Mouse (Mus musculus) embryonic facial prominence, embryonic 11.5 days (tissue): ENCODE data around the gene Hif3a. TPM values are rescaled to one million over a fixed set of nuclear protein-coding genes. Genes with fewer than 3 reads are reported as not detected.

Source experiments
- ATAC-seq: fragments of 200-750 bp; cut with Nextera tagmentation; replicated peaks from 2 replicates; pipeline ENCODE4 v1.8.0; 2017; ENCODE audit warnings: low read depth; ENCODE audit not compliant: insufficient number of reproducible peaks, low FRiP score, low TSS enrichment
- DNase-seq: peaks from one replicate; pipeline ENCODE4 v3.0.0-alpha.2; 2015; ENCODE audit warnings: low spot score
- H3K27ac ChIP-seq: fragments of 300-500 bp; sonication (generic); replicated peaks from 2 replicates; pipeline ENCODE4 v1.5.1; 2014; ENCODE audit warnings: mild to moderate bottlenecking, low read depth, low read length, control low read depth
- H3K27me3 ChIP-seq: fragments of 300-500 bp; sonication (generic); 2 replicates; pipeline ENCODE4 v1.6.1; 2014; ENCODE audit warnings: mild to moderate bottlenecking, low read length, moderate library complexity, mixed read lengths; ENCODE audit not compliant: control insufficient read depth, insufficient read depth
- H3K36me3 ChIP-seq: fragments of 300-500 bp; sonication (generic); replicated peaks from 2 replicates; pipeline ENCODE4 v1.6.1; 2014; ENCODE audit warnings: low read depth, mild to moderate bottlenecking, low read length, moderate library complexity, mixed read lengths; ENCODE audit not compliant: control insufficient read depth, insufficient read depth
- H3K4me1 ChIP-seq: fragments of 300-500 bp; sonication (generic); 2 replicates; pipeline ENCODE4 v1.6.1; 2014; ENCODE audit warnings: low read length, mixed read lengths; ENCODE audit not compliant: control insufficient read depth, insufficient read depth
- H3K4me2 ChIP-seq: fragments of 300-500 bp; sonication (generic); 2 replicates; pipeline ENCODE4 v1.6.1; 2014; ENCODE audit warnings: low read depth, mild to moderate bottlenecking, control low read depth, low read length, moderate library complexity
- H3K4me3 ChIP-seq: fragments of 300-500 bp; sonication (generic); 2 replicates; pipeline ENCODE4 v1.5.1; 2014; ENCODE audit warnings: low read depth, low read length, control low read depth
- H3K9ac ChIP-seq: fragments of 300-500 bp; sonication (generic); replicated peaks from 2 replicates; pipeline ENCODE4 v1.6.1; 2014; ENCODE audit warnings: mild to moderate bottlenecking, control low read depth, low read length
- H3K9me3 ChIP-seq: fragments of 300-500 bp; sonication (generic); replicated peaks from 2 replicates; pipeline ENCODE4 v1.6.1; 2016; ENCODE audit warnings: mild to moderate bottlenecking, low read length, inconsistent platforms, mixed read lengths; ENCODE audit not compliant: control insufficient read depth
- WGBS: fragments of 180-500 bp; shearing (Covaris S2); extraction: QIAGEN DNeasy Blood & Tissue Kit; methylation state at CpG from one replicate; pipeline ENCODE4 v1.1.7; 2014; 5-methylcytosine and 5-hydroxymethylcytosine counted together
- polyA plus RNA-seq: library from polyadenylated mRNA; unstranded; fragments of >200 nt; fragmentation: Nextera tagmentation; extraction: Ambion mirVana; gene quantifications from 2 replicates; pipeline ENCODE4 v1.2.1, GENCODE M21; 2014

The Hif3a gene
- polyA plus RNA-seq, 1 experiment from 2014 or later = 6.7 TPM

- Histone ChIP-seq H3K4me2 (no peak overlapping the region), H3K4me3 (no peak overlapping the region), H3K9ac (no peak overlapping the region), H3K27me3 (no peaks in the 10 kb centered on the region), H3K4me1 (peaks cover 3% of the 10 kb centered on the region), H3K27ac (peak overlapping the region; percentile 38; the same call in 1 of the 2 replicates), H3K9me3 (no peaks in the 10 kb centered on the region; the same call in 1 of the 2 replicates), H3K36me3 (no peaks in the 10 kb centered on the region)
- DNase-seq = peak; percentile 48
- 31% methylated on average over 15 of the region's 15 CpGs for WGBS
- no peak for ATAC-seq
Observed at GRCm38 (mm10) chr7:16990006-16990744, 72.1 kb downstream of the Hif3a start.

GRCm38 (mm10) chr7:16988405-16988804 lies 73.8 kb downstream of the Hif3a start:
- ATAC-seq = no peak
- WGBS = 40% methylated on average over 3 of the region's 3 CpGs
- no peak overlapping the region for H3K27ac ChIP-seq

GRCm38 (mm10) chr7:16987541-16988149 lies 74.6 kb downstream of the Hif3a start:
- Histone ChIP-seq H3K9ac (no peak overlapping the region), H3K27ac (peak overlapping the region; percentile 28; the same call in 1 of the 2 replicates), H3K4me3 (no peak overlapping the region), H3K27me3 (no peaks in the 10 kb centered on the region), H3K4me1 (peaks cover 7% of the 10 kb centered on the region; the same call in 1 of the 2 replicates), H3K36me3 (no peaks in the 10 kb centered on the region), H3K4me2 (no peak overlapping the region), H3K9me3 (no peaks in the 10 kb centered on the region; the same call in 1 of the 2 replicates)
- ATAC-seq (no peak), DNase-seq (no peak)
- WGBS = 45% methylated on average over 7 of the region's 7 CpGs

More at GRCm38 (mm10) chr7:16988405-16988804, 73.8 kb downstream of the Hif3a start:
- Histone ChIP-seq H3K4me1 (no peaks in the 10 kb centered on the region; the same call in 1 of the 2 replicates), H3K36me3 (no peaks in the 10 kb centered on the region), H3K9ac (no peak overlapping the region), H3K9me3 (no peaks in the 10 kb centered on the region; the same call in 1 of the 2 replicates), H3K4me3 (no peak overlapping the region), H3K4me2 (no peak overlapping the region), H3K27me3 (no peaks in the 10 kb centered on the region)
- DNase-seq = peak; percentile 71

GRCm38 (mm10) chr7:16982859-16983568 lies 79.2 kb downstream of the Hif3a start, which contains the start of gene Gm42372:
Gene Gm42372 (plus strand): TSS chr7:16983086.
- Histone ChIP-seq H3K27ac (no peak within 1 kb of the TSS), H3K4me2 (peak within 1 kb of the TSS; percentile 47), H3K9me3 (no peaks in the 10 kb centered on the region), H3K4me1 (peaks cover 8% of the 10 kb centered on the region; the same call in 1 of the 2 replicates), H3K36me3 (no peaks in the 10 kb centered on the region), H3K9ac (0 out of 2 replicates have a peak within 1 kb of the TSS, but pooled peaks have one; percentile 2), H3K27me3 (no peaks in the 10 kb centered on the region), H3K4me3 (peak within 1 kb of the TSS; percentile 15)
- DNase-seq (peak; percentile 91), ATAC-seq (0 out of 2 replicates have a peak, but pooled peaks have one; percentile 26)
- 20% methylated on average over 26 of the region's 26 CpGs for WGBS

Other genes starting within 250 kb of the Hif3a start
- 102 and 121 TPM in 2 replicates for gene Strn4, start 246.5 kb downstream of the Hif3a start, polyA plus RNA-seq
- gene Fkrp, start 245.7 kb downstream of the Hif3a start, polyA plus RNA-seq = 21.0 and 24.9 TPM in 2 replicates
- 10.1 and 11.4 TPM in 2 replicates for gene Prkd2, start 219.5 kb downstream of the Hif3a start, polyA plus RNA-seq
- 11.5 and 12.2 TPM in 2 replicates for gene Dact3, start 187.1 kb downstream of the Hif3a start, polyA plus RNA-seq
- gene Gng8, start 170.6 kb downstream of the Hif3a start, polyA plus RNA-seq = 16.0 and 19.8 TPM in 2 replicates
- 0.87 and 1.1 TPM in 2 replicates for gene Ptgir, start 155.9 kb downstream of the Hif3a start, polyA plus RNA-seq
- gene Calm3, start 138.3 kb downstream of the Hif3a start, polyA plus RNA-seq = 227 and 237 TPM in 2 replicates
- 3.7 and 4.2 TPM in 2 replicates for gene Pnmal2, start 117.7 kb downstream of the Hif3a start, polyA plus RNA-seq
- 5.3 and 6.6 TPM in 2 replicates for gene Pnmal1, start 102.7 kb downstream of the Hif3a start, polyA plus RNA-seq
- gene Gm42372, start 79.3 kb downstream of the Hif3a start, polyA plus RNA-seq = 0.52 and 0.63 TPM in 2 replicates
- 15.9 and 17.1 TPM in 2 replicates for gene Ccdc8, start 69.7 kb downstream of the Hif3a start, polyA plus RNA-seq
- gene Ppp5c, start 34.5 kb downstream of the Hif3a start, polyA plus RNA-seq = 100 and 102 TPM in 2 replicates
- 0.10 and 0.11 TPM in 2 replicates for gene Psg16, start 11.6 kb upstream of the Hif3a start, polyA plus RNA-seq
- gene Ceacam3, start 87.9 kb upstream of the Hif3a start, polyA plus RNA-seq = not detected in 2 replicates
- not detected in 2 replicates for gene Psg29, start 141.1 kb upstream of the Hif3a start, polyA plus RNA-seq